Comparison of ENCODE assay signal across 8 mouse cellular contexts in the genomic region with DNA sequence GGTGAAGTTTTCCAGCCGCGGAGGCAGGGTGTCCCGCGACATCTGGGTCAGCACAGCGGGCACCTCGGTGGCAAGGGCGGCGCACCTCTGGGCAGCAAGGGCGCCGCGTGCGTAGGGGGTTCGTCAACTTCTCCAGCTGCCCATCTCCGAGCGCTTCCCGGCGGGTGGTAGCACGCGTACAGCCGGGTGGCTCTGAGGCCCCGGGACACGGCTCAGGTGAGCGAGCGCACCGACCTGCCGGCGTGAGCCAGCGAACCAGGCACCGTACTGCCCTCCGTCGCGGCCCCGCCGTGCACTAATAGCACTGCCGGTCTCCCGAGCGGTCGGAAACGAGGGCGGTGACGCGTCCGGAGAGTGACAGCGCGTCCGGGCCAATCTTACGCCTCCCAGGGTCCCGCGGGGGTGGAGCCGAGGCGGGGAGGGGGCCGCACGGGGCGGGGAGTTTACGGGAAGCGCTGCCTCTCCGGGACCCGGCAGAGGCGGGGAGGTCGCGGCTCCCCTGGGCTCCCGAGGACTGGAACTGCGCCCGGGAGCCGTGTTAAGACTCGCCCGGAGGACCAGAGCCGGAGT. TPM values are rescaled to one million over a fixed set of nuclear protein-coding genes. Genes with fewer than 3 reads are reported as not detected.
A peak's percentile ranks its signal among the peaks of the same experiment; 100 is the strongest.
DNase-seq lines count a peak whose midpoint lies in the region; ATAC-seq lines count a peak whose summit lies in the region.

No protein-coding gene starts in this region.

- under 1% methylated on average over 68 of the region's 68 CpGs for WGBS in hindbrain, embryonic 15.5 days

- ATAC-seq in hindbrain, embryonic 15.5 days (ENCODE audit: low FRiP score, low read depth) = peak; percentile 98

- H3K4me3 ChIP-seq in hindbrain, embryonic 15.5 days = peak overlapping the region; percentile 66

- H3K9me3 ChIP-seq in hindbrain, embryonic 15.5 days = no peaks in the 10 kb centered on the region

- H3K4me2 ChIP-seq in hindbrain, embryonic 15.5 days = peak overlapping the region; percentile 94

- H3K9ac ChIP-seq in hindbrain, embryonic 15.5 days = peak overlapping the region; percentile 70

- peak overlapping the region; percentile 52; the same call in 1 of the 2 replicates for H3K27ac ChIP-seq in hindbrain, embryonic 15.5 days (replicated peaks)

- no peaks in the 10 kb centered on the region for H3K27me3 ChIP-seq in hindbrain, embryonic 15.5 days

- no peaks in the 10 kb centered on the region for H3K36me3 ChIP-seq in hindbrain, embryonic 15.5 days

- DNase-seq in ZHBTc4 (ENCODE audit: low read depth, low spot score) = peak; percentile 91
- peak; percentile 81 to 87 for DNase-seq in cerebellum, postnatal 4 days (ENCODE audit: low spot score in 2 of 2)
- DNase-seq in frontal cortex, postnatal 36 days (ENCODE audit: low spot score in 2 of 2) = peak; percentile 86
- DNase-seq in left cerebral cortex, adult 11 months (ENCODE audit: low spot score) = peak; percentile 74
- DNase-seq in lung, postnatal 36 days = peak; percentile 96
- DNase-seq in retina, embryonic 14.5 days (ENCODE audit: low spot score) = peak; percentile 86
- peak; percentile 98 to 99 for DNase-seq in thymus, postnatal 36 days

- peaks cover 24% of the 10 kb centered on the region for H3K4me1 ChIP-seq in hindbrain, embryonic 15.5 days (replicated peaks)

RNA-seq across cellular contexts. Expression of a gene that starts 0.9 kb away (rescaled TPM):
- polyA plus RNA-seq in hindbrain, embryonic 15.5 days (2015; fragmentation: Nextera tagmentation; extraction: Ambion mirVana) = 4.8 and 4.9 TPM in 2 replicates

Comparison
In these comparisons a context has a peak if more than half of its experiments do, and no peak if none do; other contexts are left out.
1. Peak in every context shown above with its lines: DNase-seq, ATAC-seq, H3K4me3 ChIP-seq and H3K27ac ChIP-seq.